Mouse (Mus musculus) MEL (cell line): ENCODE measurements around the gene Vat1. TPM values are rescaled to one million over a fixed set of nuclear protein-coding genes. Genes with fewer than 3 reads are reported as not detected.

ENCODE experiments used
- DNase-seq: peaks from one replicate; pipeline ENCODE4 v3.0.0; 2011; ENCODE audit warnings: low read depth, low spot score
- H3K27ac ChIP-seq: 2 replicates; pipeline ENCODE4 v1.5.1; 2012; ENCODE audit warnings: low read depth, mild to moderate bottlenecking, control low read depth, low read length, moderate library complexity; ENCODE audit not compliant: control insufficient read depth
- H3K27me3 ChIP-seq, 2 experiments: fragments of 150-350 bp in 1 of 2; sonication (generic) in 1 of 2; 2 replicates each; pipeline ENCODE4 v1.6.1; 2012; ENCODE audit warnings: low read length in 2 of 2, mild to moderate bottlenecking in 2 of 2, improper control_type of control experiment in 1 of 2, moderate library complexity in 1 of 2; ENCODE audit not compliant: insufficient read depth in 2 of 2, control insufficient read depth in 1 of 2
- H3K36me3 ChIP-seq, 2 experiments: 2 replicates each; pipeline ENCODE4 v1.6.1; 2012 to 2014; ENCODE audit warnings: low read length in 2 of 2, improper control_type of control experiment in 1 of 2, inconsistent platforms in 1 of 2, mild to moderate bottlenecking in 1 of 2; ENCODE audit not compliant: insufficient read depth in 2 of 2, control insufficient read depth in 1 of 2
- H3K4me1 ChIP-seq, 2 experiments: fragments of 150-350 bp in 1 of 2; sonication (generic) in 1 of 2; 2 replicates each; pipeline ENCODE4 v1.6.1; 2012; ENCODE audit warnings: low read length in 2 of 2, improper control_type of control experiment in 1 of 2, mild to moderate bottlenecking in 1 of 2; ENCODE audit not compliant: insufficient read depth in 2 of 2, control insufficient read depth in 1 of 2
- H3K4me3 ChIP-seq, 2 experiments: fragments of 150-350 bp in 1 of 2; sonication (generic) in 1 of 2; 2 replicates each; pipeline ENCODE4 v1.5.1; 2012; ENCODE audit warnings: low read depth in 2 of 2, low read length in 2 of 2, mild to moderate bottlenecking in 2 of 2, moderate library complexity in 2 of 2, control low read depth in 1 of 2, improper control_type of control experiment in 1 of 2; ENCODE audit not compliant: control insufficient read depth in 1 of 2, insufficient read depth in 1 of 2
- H3K79me2 ChIP-seq: 2 replicates; pipeline ENCODE4 v1.6.1; 2012; ENCODE audit warnings: mild to moderate bottlenecking, low read length, moderate library complexity; ENCODE audit not compliant: control insufficient read depth, poor library complexity, insufficient read depth
- H3K9ac ChIP-seq: 2 replicates; pipeline ENCODE4 v1.6.1; 2012; ENCODE audit warnings: low read depth, mild to moderate bottlenecking, control low read depth, low read length, moderate library complexity; ENCODE audit not compliant: control insufficient read depth, poor library complexity, severe bottlenecking
- H3K9me3 ChIP-seq: fragments of 150-350 bp; sonication (generic); replicated peaks from 2 replicates; pipeline ENCODE4 v1.6.1; 2012; ENCODE audit warnings: mild to moderate bottlenecking, low read length, improper control_type of control experiment, moderate library complexity; ENCODE audit not compliant: insufficient read depth
- CHD1 ChIP-seq: IDR thresholded peaks from 2 replicates; pipeline ENCODE4 v1.6.1; 2012; ENCODE audit warnings: low read depth, mild to moderate bottlenecking, inconsistent platforms, low read length, improper control_type of control experiment
- CHD2 ChIP-seq: IDR thresholded peaks from 2 replicates; pipeline ENCODE4 v1.6.1; 2011; ENCODE audit warnings: low read length, improper control_type of control experiment
- ELF1 ChIP-seq: IDR thresholded peaks from 2 replicates; pipeline ENCODE4 v1.6.1; 2014; ENCODE audit warnings: low read depth, mild to moderate bottlenecking, inconsistent platforms, low read length, improper control_type of control experiment, moderate library complexity
- EP300 ChIP-seq, 2 experiments: IDR thresholded peaks; 2 replicates each; pipeline ENCODE4 v1.6.1; 2011; ENCODE audit warnings: improper control_type of control experiment in 2 of 2, low read length in 2 of 2, low read depth in 1 of 2, mild to moderate bottlenecking in 1 of 2
- ETS1 ChIP-seq: IDR thresholded peaks from 2 replicates; pipeline ENCODE4 v1.6.1; 2012; ENCODE audit warnings: low read depth, mild to moderate bottlenecking, inconsistent platforms, low read length, improper control_type of control experiment, moderate library complexity
- HCFC1 ChIP-seq: IDR thresholded peaks from 2 replicates; pipeline ENCODE4 v1.6.1; 2012; ENCODE audit warnings: low read depth, mild to moderate bottlenecking, inconsistent platforms, low read length, improper control_type of control experiment, moderate library complexity
- KAT2A ChIP-seq: conservative IDR thresholded peaks from 2 replicates; pipeline ENCODE4 v1.6.1; 2012; ENCODE audit warnings: low read depth, low read length, improper control_type of control experiment, inconsistent platforms
- MAX ChIP-seq: IDR thresholded peaks from 2 replicates; pipeline ENCODE4 v1.6.1; 2011; ENCODE audit warnings: low read length, improper control_type of control experiment
- MAZ ChIP-seq: IDR thresholded peaks from 2 replicates; pipeline ENCODE4 v1.6.1; 2012; ENCODE audit warnings: low read depth, mild to moderate bottlenecking, inconsistent platforms, low read length, improper control_type of control experiment
- MYB ChIP-seq: IDR thresholded peaks from 2 replicates; pipeline ENCODE4 v1.6.1; 2011; ENCODE audit warnings: mild to moderate bottlenecking, low read depth, low read length, improper control_type of control experiment
- MYC ChIP-seq: IDR thresholded peaks from 2 replicates; pipeline ENCODE4 v1.6.1; 2011; ENCODE audit warnings: low read depth, mild to moderate bottlenecking, low read length, improper control_type of control experiment, moderate library complexity
- NELFE ChIP-seq: IDR thresholded peaks from 2 replicates; pipeline ENCODE4 v1.6.1; 2011; ENCODE audit warnings: low read depth, low read length, improper control_type of control experiment
- NRF1 ChIP-seq: IDR thresholded peaks from 2 replicates; pipeline ENCODE4 v1.6.1; 2014; ENCODE audit warnings: low read depth, mild to moderate bottlenecking, inconsistent platforms, low read length, improper control_type of control experiment, moderate library complexity; ENCODE audit not compliant: poor library complexity, insufficient read depth, severe bottlenecking
- POLR2A ChIP-seq, 2 experiments: IDR thresholded peaks; 2 replicates each; pipeline ENCODE4 v1.6.1; 2011 to 2012; ENCODE audit warnings: low read length in 2 of 2, mild to moderate bottlenecking in 2 of 2, control low read depth in 1 of 2, improper control_type of control experiment in 1 of 2, low read depth in 1 of 2, moderate library complexity in 1 of 2; ENCODE audit not compliant: control insufficient read depth in 1 of 2, insufficient read depth in 1 of 2, poor library complexity in 1 of 2
- RAD21 ChIP-seq: IDR thresholded peaks from 2 replicates; pipeline ENCODE4 v1.6.1; 2011; ENCODE audit warnings: mild to moderate bottlenecking, low read depth, low read length, improper control_type of control experiment
- TBP ChIP-seq: IDR thresholded peaks from 2 replicates; pipeline ENCODE4 v1.8.0; 2011; ENCODE audit warnings: low read depth, low read length, improper control_type of control experiment
- UBTF ChIP-seq: IDR thresholded peaks from 2 replicates; pipeline ENCODE4 v1.6.1; 2012; ENCODE audit warnings: low read depth, mild to moderate bottlenecking, inconsistent platforms, low read length, improper control_type of control experiment, moderate library complexity, borderline replicate concordance; ENCODE audit not compliant: insufficient read depth
- USF1 ChIP-seq: IDR thresholded peaks from 2 replicates; pipeline ENCODE4 v1.6.1; 2014; ENCODE audit warnings: low read depth, mild to moderate bottlenecking, inconsistent platforms, low read length, improper control_type of control experiment, moderate library complexity
- USF2 ChIP-seq, 2 experiments: IDR thresholded peaks; 2 replicates each; pipeline ENCODE4 v1.6.1; 2011 to 2012; ENCODE audit warnings: improper control_type of control experiment in 2 of 2, low read length in 2 of 2, borderline replicate concordance in 1 of 2, inconsistent platforms in 1 of 2, low read depth in 1 of 2, mild to moderate bottlenecking in 1 of 2; ENCODE audit not compliant: insufficient read depth in 1 of 2
- ZC3H11A ChIP-seq: IDR thresholded peaks from 2 replicates; pipeline ENCODE4 v1.6.1; 2012; ENCODE audit warnings: low read depth, mild to moderate bottlenecking, inconsistent platforms, low read length, improper control_type of control experiment
- ZKSCAN1 ChIP-seq: IDR thresholded peaks from 2 replicates; pipeline ENCODE4 v1.6.1; 2012; ENCODE audit warnings: low read depth, mild to moderate bottlenecking, inconsistent platforms, low read length, improper control_type of control experiment, moderate library complexity
- ZMIZ1 ChIP-seq: IDR thresholded peaks from 2 replicates; pipeline ENCODE4 v1.6.1; 2012; ENCODE audit warnings: low read depth, mild to moderate bottlenecking, inconsistent platforms, low read length, improper control_type of control experiment, moderate library complexity
- ZNF384 ChIP-seq: IDR thresholded peaks from 2 replicates; pipeline ENCODE4 v1.6.1; 2012; ENCODE audit warnings: low read depth, mild to moderate bottlenecking, inconsistent platforms, low read length, improper control_type of control experiment
- polyA plus RNA-seq, 2 experiments: library from polyadenylated mRNA; stranded (reverse) in 1 of 2; unstranded in 1 of 2; fragments of >175 nt in 1 of 2; fragments of >200 nt in 1 of 2; gene quantifications; 2 replicates each; pipeline versions ENCODE4 v1.2.1 to v1.2.4; 2012; ENCODE audit warnings: low replicate concordance in 2 of 2, low read depth in 1 of 2; ENCODE audit not compliant: insufficient read length in 2 of 2, insufficient read depth in 1 of 2, missing spikeins in 1 of 2
- total RNA-seq: library from RNA; depleted of rRNA; stranded (reverse); fragments of 300-350 nt; gene quantifications from 2 replicates; pipeline ENCODE4 v1.2.3, GENCODE M21; 2012

Vat1 gene
- total and polyA plus RNA-seq, 3 experiments: 43.9 to 125 TPM; not detected in 1

DNA sequence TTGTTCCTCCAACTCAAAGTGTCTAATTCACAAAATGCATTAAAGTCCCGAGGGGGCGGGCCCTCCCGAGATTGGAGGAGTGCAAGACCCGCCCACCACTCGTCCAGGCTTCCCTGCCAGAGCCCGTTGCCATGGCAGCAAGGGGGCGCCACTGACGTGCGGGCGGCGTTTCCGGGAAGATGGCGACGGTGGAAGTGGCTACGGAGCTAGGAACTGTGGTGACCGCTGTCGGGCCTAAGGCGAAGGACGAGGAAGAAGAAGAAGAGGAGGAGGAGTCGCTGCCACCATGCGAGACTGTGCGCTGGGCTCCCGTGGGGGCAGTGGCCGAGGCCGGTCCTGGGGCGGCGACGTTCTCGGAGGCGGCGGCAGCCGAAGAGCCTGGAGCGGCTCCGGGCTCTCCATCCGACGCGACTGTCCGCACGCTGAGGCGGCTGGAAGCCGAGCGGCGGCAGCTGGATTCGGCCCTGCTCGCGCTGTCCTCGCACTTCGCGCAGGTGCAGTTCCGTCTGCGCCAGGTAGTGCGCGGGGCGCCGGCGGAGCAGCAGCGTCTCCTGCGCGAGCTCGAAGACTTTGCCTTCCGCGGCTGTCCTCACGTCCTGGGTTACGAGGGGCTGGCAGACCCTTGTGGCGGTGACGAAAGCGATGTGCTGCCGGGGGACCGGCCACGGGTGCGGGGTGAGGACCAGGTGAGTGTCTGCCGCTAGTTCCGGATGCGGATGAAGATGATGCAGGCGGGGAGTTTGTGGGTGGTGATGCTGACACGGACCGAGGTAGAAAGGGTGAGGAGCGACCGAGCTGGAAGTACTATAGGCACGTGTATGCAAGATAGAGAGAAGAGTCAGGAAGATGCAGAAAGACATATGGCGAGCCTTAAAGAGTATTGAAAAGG lies 40.9 kb downstream of the Vat1 start, which contains the start of the genes Rundc1 and Ptges3l (continued):
- TF ChIP-seq ZNF384 (no peak), CHD2 (no peak), ZKSCAN1 (no peak), MAZ (peak; percentile 52; the same call in 1 of the 2 replicates), MYB (no peak)

DNA sequence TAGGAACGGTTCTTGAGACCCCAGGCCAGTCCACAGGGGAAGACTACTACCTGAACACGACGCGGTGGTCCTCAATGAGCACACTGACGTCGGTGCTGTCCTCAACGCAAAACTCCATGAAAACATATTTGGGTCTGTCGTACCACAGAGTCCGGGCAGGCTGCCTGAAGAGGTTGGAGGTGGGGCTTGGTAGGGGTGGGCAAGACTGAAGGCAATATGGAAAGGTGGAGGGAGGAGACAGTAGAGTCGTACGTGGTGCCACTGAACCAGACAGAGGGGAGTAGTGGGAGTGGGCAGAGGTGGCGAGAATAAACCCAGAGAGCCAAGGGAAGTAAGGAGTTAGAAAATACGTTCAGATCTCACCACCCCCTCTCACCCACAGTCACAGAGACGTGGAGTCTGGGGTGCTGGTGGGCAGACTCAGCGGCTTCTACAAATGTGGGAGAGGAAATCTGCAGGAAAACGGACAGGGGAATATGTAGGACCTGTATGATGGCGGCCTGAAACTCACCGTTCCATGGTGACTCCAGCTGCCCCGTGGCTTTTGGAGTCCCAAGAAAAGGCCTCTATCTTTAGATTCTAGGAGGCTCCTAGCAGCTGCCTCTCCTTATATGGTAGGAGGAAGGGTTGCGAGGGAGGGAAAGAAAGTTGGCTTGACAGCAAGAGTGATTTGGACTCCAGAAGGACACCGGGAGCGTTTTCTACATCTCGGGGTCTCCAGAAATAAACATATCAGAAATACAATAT lies 41.8 kb downstream of the Vat1 start, which contains the start of gene Gm27029:
TSS of gene Gm27029 (minus strand) at position 692 of the 747 bp plus-strand sequence.
- peak within 1 kb of the TSS; percentile 85 to 91 for H3K4me3 ChIP-seq

DNA sequence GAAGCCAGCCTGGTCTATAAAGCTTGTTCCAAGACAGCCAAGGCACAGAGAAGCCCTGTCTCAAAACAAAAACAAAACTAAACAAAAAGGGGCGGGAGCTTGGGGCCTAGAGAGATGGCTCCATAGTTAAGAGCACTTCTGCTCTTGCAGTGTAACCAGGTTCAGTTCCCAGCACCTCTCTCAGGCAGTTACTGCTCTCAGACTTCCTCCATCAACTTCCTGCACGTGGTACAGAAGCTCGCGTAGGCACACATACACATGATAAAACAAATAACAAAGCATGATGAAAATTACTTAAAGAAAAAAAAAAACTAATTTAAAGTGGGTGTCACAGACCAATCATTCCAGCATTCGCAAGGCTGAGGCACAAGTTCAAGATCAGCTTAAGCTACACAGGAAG lies 45.9 kb downstream of the Vat1 start:
- H3K4me1 ChIP-seq: peaks cover 12 to 17% of the 10 kb centered on the region in 2 experiments
- H3K4me3 ChIP-seq: peak overlapping the region in 1 of 2 experiments; percentile 28; a peak in 1 of 4 replicates
- H3K79me2 ChIP-seq: peaks cover 14% of the 10 kb centered on the region
- DNase-seq: peak; percentile 81
- H3K27me3 ChIP-seq: no peaks in the 10 kb centered on the region
- peak overlapping the region; percentile 17; the same call in 1 of the 2 replicates for H3K27ac ChIP-seq
- peak overlapping the region; percentile 13; the same call in 1 of the 2 replicates for H3K9ac ChIP-seq
- H3K36me3 ChIP-seq: peaks cover 0 to 18% of the 10 kb centered on the region in 2 experiments; a peak in 3 of 4 replicates
- H3K9me3 ChIP-seq: no peaks in the 10 kb centered on the region
- TF ChIP-seq POLR2A (IDR thresholded peaks at IDR 0.05; ENCODE audit: control insufficient read depth in 1 of 2, insufficient read depth in 1 of 2, low read depth in 1 of 2, low read length in 2 of 2, poor library complexity in 1 of 2) (no peak), KAT2A (no peak), MYB (no peak), RAD21 (no peak), MAX (peak; percentile 97), USF2 (IDR thresholded peaks at IDR 0.05; ENCODE audit: borderline replicate concordance in 1 of 2, insufficient read depth in 1 of 2, low read depth in 1 of 2, low read length in 2 of 2) (peak in 1 of 2 experiments; percentile 37; a peak in 1 of 4 replicates), ZMIZ1 (no peak), CHD1 (no peak), USF1 (peak; percentile 89), UBTF (no peak), ZC3H11A (no peak), CHD2 (no peak), NRF1 (no peak), EP300 (IDR thresholded peaks at IDR 0.05; ENCODE audit: low read depth in 1 of 2, low read length in 2 of 2) (0 out of 4 replicates have a peak, but pooled peaks of 1 of the 2 experiments have one; percentile 10), ZNF384 (peak; percentile 50), NELFE (no peak), MYC (peak; percentile 87), TBP (no peak), ELF1 (no peak), ZKSCAN1 (no peak), ETS1 (peak; percentile 48; the same call in 1 of the 2 replicates)

More for the DNA sequence above, 41.8 kb downstream of the Vat1 start, which contains the start of gene Gm27029:
- H3K27me3 ChIP-seq: no peaks in the 10 kb centered on the region
- DNase-seq: peak; percentile 59
- TF ChIP-seq HCFC1 (0 out of 2 replicates have a peak, but pooled peaks have one; percentile 22), TBP (peak; percentile 43; the same call in 1 of the 2 replicates), USF2 (IDR thresholded peaks at IDR 0.05; ENCODE audit: borderline replicate concordance in 1 of 2, insufficient read depth in 1 of 2, low read depth in 1 of 2, low read length in 2 of 2) (no peak), ZMIZ1 (peak; percentile 85)
- TF ChIP-seq, all 39 proteins: peak for 3
- H3K4me1 ChIP-seq: peaks cover 11 to 25% of the 10 kb centered on the region in 2 experiments
- H3K27ac ChIP-seq: peak within 1 kb of the TSS; percentile 59
- H3K79me2 ChIP-seq: peaks cover 20% of the 10 kb centered on the region
- peaks cover 0 to 20% of the 10 kb centered on the region in 2 experiments; a peak in 3 of 4 replicates for H3K36me3 ChIP-seq
- peak within 1 kb of the TSS; percentile 85 for H3K9ac ChIP-seq
- H3K9me3 ChIP-seq: no peaks in the 10 kb centered on the region
